Mouse (Mus musculus) lung, postnatal 10 days (tissue): ENCODE results near the gene Tnks2.

Experiments used
- DNase-seq: peaks from one replicate; pipeline ENCODE4 v3.0.0; 2021

Gene Tnks2

GRCm38 (mm10) chr19:36897778-36898177 is 63.7 kb downstream of the Tnks2 start:
- peak; percentile 63 for DNase-seq

- no peak for DNase-seq
Measured at GRCm38 (mm10) chr19:36903377-36903776, 69.3 kb downstream of the Tnks2 start.

GRCm38 (mm10) chr19:36904211-36905007 is 70.4 kb downstream of the Tnks2 start:
- peak; percentile 53 for DNase-seq

GRCm38 (mm10) chr19:36909150-36909549 is 75.1 kb downstream of the Tnks2 start:
- no peak for DNase-seq

- peak; percentile 77 for DNase-seq
Measured at GRCm38 (mm10) chr19:36909676-36910292, 75.8 kb downstream of the Tnks2 start.

- DNase-seq: no peak
Measured at GRCm38 (mm10) chr19:36910424-36911045, 76.5 kb downstream of the Tnks2 start.

GRCm38 (mm10) chr19:36913064-36913463 is 79.0 kb downstream of the Tnks2 start:
- no peak for DNase-seq

- no peak for DNase-seq
Measured at GRCm38 (mm10) chr19:36916206-36916605, 82.2 kb downstream of the Tnks2 start.

- no peak for DNase-seq
Measured at GRCm38 (mm10) chr19:36916876-36917389, 82.9 kb downstream of the Tnks2 start.

GRCm38 (mm10) chr19:36918441-36919301 is 84.6 kb downstream of the Tnks2 start:
- DNase-seq: peak; percentile 93

- DNase-seq: no peak
Measured at GRCm38 (mm10) chr19:36919466-36919865, 85.4 kb downstream of the Tnks2 start, which contains the start of gene Fgfbp3. Gene Fgfbp3, minus strand, starts transcription at chr19:36919615.

GRCm38 (mm10) chr19:36922015-36922414 is 88.0 kb downstream of the Tnks2 start:
- DNase-seq: peak; percentile 38

- DNase-seq: peak; percentile 44
Measured at GRCm38 (mm10) chr19:36922936-36923335, 88.9 kb downstream of the Tnks2 start.

GRCm38 (mm10) chr19:36925671-36926552 is 91.9 kb downstream of the Tnks2 start, which contains the start of gene Btaf1:
Gene Btaf1, plus strand, starts transcription at chr19:36926079.
- DNase-seq: peak; percentile 91

- no peak for DNase-seq
Measured at GRCm38 (mm10) chr19:36926553-36927236, 92.7 kb downstream of the Tnks2 start.

- no peak for DNase-seq
Measured at GRCm38 (mm10) chr19:36927800-36928361, 93.8 kb downstream of the Tnks2 start.

GRCm38 (mm10) chr19:36929816-36930215 is 95.8 kb downstream of the Tnks2 start:
- DNase-seq: no peak

GRCm38 (mm10) chr19:36932097-36932496 is 98.1 kb downstream of the Tnks2 start:
- no peak for DNase-seq

GRCm38 (mm10) chr19:36932613-36933012 is 98.6 kb downstream of the Tnks2 start:
- no peak for DNase-seq

GRCm38 (mm10) chr19:36936285-36936684 is 102.3 kb downstream of the Tnks2 start:
- no peak for DNase-seq
